Mouse (Mus musculus) neural tube, embryonic 14.5 days (tissue): ENCODE measurements around the gene Srpx2. TPM values are rescaled to one million over a fixed set of nuclear protein-coding genes. Genes with fewer than 3 reads are reported as not detected.

Experiments
- ATAC-seq: fragments of 200-750 bp; cut with Nextera tagmentation; 2 replicates; pipeline ENCODE4 v1.8.0; 2017; ENCODE audit warnings: low read depth, mild to moderate bottlenecking, moderate TSS enrichment, moderate library complexity
- H3K27ac ChIP-seq: fragments of 300-500 bp; sonication (generic); 2 replicates; pipeline ENCODE4 v1.5.1; 2014; ENCODE audit warnings: low read depth, mild to moderate bottlenecking, control low read depth, low read length, moderate library complexity, mixed read lengths
- H3K27me3 ChIP-seq: fragments of 300-500 bp; sonication (generic); 2 replicates; pipeline ENCODE4 v1.6.1; 2014; ENCODE audit warnings: low read length; ENCODE audit not compliant: control insufficient read depth, insufficient read depth
- H3K36me3 ChIP-seq: fragments of 300-500 bp; sonication (generic); 2 replicates; pipeline ENCODE4 v1.6.1; 2014; ENCODE audit warnings: low read length, mixed read lengths; ENCODE audit not compliant: control insufficient read depth, insufficient read depth
- H3K4me1 ChIP-seq: fragments of 300-500 bp; sonication (generic); 2 replicates; pipeline ENCODE4 v1.6.1; 2014; ENCODE audit warnings: low read length; ENCODE audit not compliant: control insufficient read depth, insufficient read depth
- H3K4me2 ChIP-seq: fragments of 300-500 bp; sonication (generic); 2 replicates; pipeline ENCODE4 v1.6.1; 2014; ENCODE audit warnings: mild to moderate bottlenecking, low read depth, low read length, control low read depth
- H3K4me3 ChIP-seq: fragments of 300-500 bp; sonication (generic); 2 replicates; pipeline ENCODE4 v1.5.1; 2014; ENCODE audit warnings: low read depth, low read length, control low read depth, mixed read lengths
- H3K9ac ChIP-seq: fragments of 300-500 bp; sonication (generic); replicated peaks from 2 replicates; pipeline ENCODE4 v1.6.1; 2014; ENCODE audit warnings: low read depth, mild to moderate bottlenecking, control low read depth, low read length, mixed read lengths
- H3K9me3 ChIP-seq: fragments of 300-500 bp; sonication (generic); 2 replicates; pipeline ENCODE4 v1.6.1; 2016; ENCODE audit warnings: low read length; ENCODE audit not compliant: control insufficient read depth
- WGBS: fragments of 180-500 bp; shearing (Covaris S2); extraction: QIAGEN DNeasy Blood & Tissue Kit; methylation state at CpG from one replicate; pipeline ENCODE4 v1.1.7; 2014; 5-methylcytosine and 5-hydroxymethylcytosine counted together
- polyA plus RNA-seq: library from polyadenylated mRNA; unstranded; fragments of >200 nt; fragmentation: Nextera tagmentation; extraction: Ambion mirVana; gene quantifications from 2 replicates; pipeline ENCODE4 v1.2.1, GENCODE M21; 2014

Gene Srpx2
- polyA plus RNA-seq, 1 experiment from 2014 or later = 0.08 TPM

- H3K9ac ChIP-seq = no peak overlapping the region
- ATAC-seq = no peak
- no peaks in the 10 kb centered on the region for H3K36me3 ChIP-seq
- H3K27me3 ChIP-seq = no peaks in the 10 kb centered on the region
- H3K4me1 ChIP-seq = no peaks in the 10 kb centered on the region
- H3K9me3 ChIP-seq = no peaks in the 10 kb centered on the region
- no peak overlapping the region for H3K4me2 ChIP-seq
- H3K27ac ChIP-seq = no peak overlapping the region
- no peak overlapping the region for H3K4me3 ChIP-seq
- 78% methylated on average over 5 of the region's 5 CpGs for WGBS
Measured at GRCm38 (mm10) chrX:133926760-133927159, 18.5 kb downstream of the Srpx2 start.

- Histone ChIP-seq H3K4me3 (no peak overlapping the region), H3K9me3 (no peaks in the 10 kb centered on the region), H3K36me3 (no peaks in the 10 kb centered on the region), H3K4me2 (no peak overlapping the region), H3K9ac (no peak overlapping the region), H3K4me1 (no peaks in the 10 kb centered on the region), H3K27me3 (no peaks in the 10 kb centered on the region), H3K27ac (no peak overlapping the region)
- WGBS = 71% methylated on average over 12 of the region's 12 CpGs
- ATAC-seq = no peak
Measured at GRCm38 (mm10) chrX:133931302-133932013, 23.2 kb downstream of the Srpx2 start.

- H3K36me3 ChIP-seq = no peaks in the 10 kb centered on the region
- no peak for ATAC-seq
- no peak overlapping the region for H3K4me2 ChIP-seq
- no peaks in the 10 kb centered on the region for H3K4me1 ChIP-seq
- WGBS = 91% methylated on average over 4 of the region's 4 CpGs
- no peaks in the 10 kb centered on the region for H3K9me3 ChIP-seq
- H3K9ac ChIP-seq = no peak overlapping the region
- H3K27ac ChIP-seq = no peak overlapping the region
- H3K27me3 ChIP-seq = no peaks in the 10 kb centered on the region
- H3K4me3 ChIP-seq = no peak overlapping the region
Measured at GRCm38 (mm10) chrX:133936605-133937225, 28.5 kb downstream of the Srpx2 start.

GRCm38 (mm10) chrX:133939561-133939960 is 31.3 kb downstream of the Srpx2 start:
- Histone ChIP-seq H3K27ac (no peak overlapping the region), H3K9ac (no peak overlapping the region), H3K36me3 (no peaks in the 10 kb centered on the region), H3K4me2 (no peak overlapping the region), H3K4me3 (no peak overlapping the region), H3K4me1 (no peaks in the 10 kb centered on the region), H3K27me3 (no peaks in the 10 kb centered on the region), H3K9me3 (no peaks in the 10 kb centered on the region)
- 62% methylated on average over 1 of the region's 1 CpGs for WGBS
- ATAC-seq = no peak

- Histone ChIP-seq H3K4me2 (no peak overlapping the region), H3K27me3 (no peaks in the 10 kb centered on the region), H3K4me1 (no peaks in the 10 kb centered on the region), H3K27ac (no peak overlapping the region), H3K9ac (no peak overlapping the region), H3K36me3 (no peaks in the 10 kb centered on the region), H3K9me3 (no peaks in the 10 kb centered on the region), H3K4me3 (no peak overlapping the region)
- ATAC-seq = peak; percentile 86; the same call in 1 of the 2 replicates
- WGBS = 30% methylated on average over 3 of the region's 3 CpGs
Measured at GRCm38 (mm10) chrX:133947427-133947826, 39.2 kb downstream of the Srpx2 start.

- H3K4me3 ChIP-seq = no peak overlapping the region
- no peak overlapping the region for H3K9ac ChIP-seq
- H3K36me3 ChIP-seq = no peaks in the 10 kb centered on the region
- no peaks in the 10 kb centered on the region for H3K27me3 ChIP-seq
- H3K4me2 ChIP-seq = no peak overlapping the region
- no peaks in the 10 kb centered on the region for H3K9me3 ChIP-seq
- 57% methylated on average over 7 of the region's 7 CpGs for WGBS
- no peak overlapping the region for H3K27ac ChIP-seq
- H3K4me1 ChIP-seq = no peaks in the 10 kb centered on the region
- ATAC-seq = peak; percentile 28; the same call in 1 of the 2 replicates
Measured at GRCm38 (mm10) chrX:133954661-133955060, 46.4 kb downstream of the Srpx2 start.

GRCm38 (mm10) chrX:133960617-133961016 is 52.4 kb downstream of the Srpx2 start:
- H3K9ac ChIP-seq = no peak overlapping the region
- WGBS = 70% methylated on average over 2 of the region's 2 CpGs
- no peak overlapping the region for H3K4me2 ChIP-seq
- ATAC-seq = no peak
- H3K4me3 ChIP-seq = no peak overlapping the region
- H3K4me1 ChIP-seq = no peaks in the 10 kb centered on the region
- H3K9me3 ChIP-seq = no peaks in the 10 kb centered on the region
- H3K36me3 ChIP-seq = no peaks in the 10 kb centered on the region
- no peak overlapping the region for H3K27ac ChIP-seq
- H3K27me3 ChIP-seq = no peaks in the 10 kb centered on the region

- no peak for ATAC-seq
- H3K27ac ChIP-seq = no peak overlapping the region
- H3K36me3 ChIP-seq = no peaks in the 10 kb centered on the region
- WGBS = 66% methylated on average over 2 of the region's 2 CpGs
- H3K4me2 ChIP-seq = no peak overlapping the region
- H3K4me1 ChIP-seq = no peaks in the 10 kb centered on the region
- H3K4me3 ChIP-seq = no peak overlapping the region
- no peaks in the 10 kb centered on the region for H3K9me3 ChIP-seq
- no peak overlapping the region for H3K9ac ChIP-seq
- H3K27me3 ChIP-seq = no peaks in the 10 kb centered on the region
Measured at GRCm38 (mm10) chrX:133964615-133965014, 56.4 kb downstream of the Srpx2 start.

GRCm38 (mm10) chrX:133981231-133982002 is 73.2 kb downstream of the Srpx2 start, which contains the start of gene Sytl4:
Gene Sytl4 (minus strand): TSS chrX:133981812.
- Histone ChIP-seq H3K27ac (no peak within 1 kb of the TSS), H3K36me3 (no peaks in the 10 kb centered on the region), H3K27me3 (no peaks in the 10 kb centered on the region), H3K4me2 (peak within 1 kb of the TSS; percentile 46), H3K4me1 (no peaks in the 10 kb centered on the region), H3K9me3 (no peaks in the 10 kb centered on the region), H3K4me3 (peak within 1 kb of the TSS; percentile 16), H3K9ac (no peak within 1 kb of the TSS)
- WGBS = 19% methylated on average over 29 of the region's 29 CpGs
- peak; percentile 34; the same call in 1 of the 2 replicates for ATAC-seq
